Mouse (Mus musculus) heart, embryonic 14.5 days (tissue): ENCODE data around the gene Ccl3. TPM values are rescaled to one million over a fixed set of nuclear protein-coding genes. Genes with fewer than 3 reads are reported as not detected.

Source experiments
- ATAC-seq: fragments of 200-750 bp; cut with Nextera tagmentation; 2 replicates; pipeline ENCODE4 v1.8.0; 2017; ENCODE audit warnings: low read depth, moderate TSS enrichment; ENCODE audit not compliant: insufficient number of reproducible peaks, insufficient read depth, low FRiP score
- H3K27ac ChIP-seq, 2 experiments: fragments of 200-500 bp in 1 of 2; fragments of 300-500 bp in 1 of 2; sonication (generic) in 1 of 2; replicated peaks in 1 of 2; 2 replicates each; pipeline ENCODE4 v1.5.1; 2012 to 2014; ENCODE audit warnings: low read depth in 2 of 2, low read length in 2 of 2, control low read depth in 1 of 2, mild to moderate bottlenecking in 1 of 2, mixed read lengths in 1 of 2; ENCODE audit not compliant: control insufficient read depth in 1 of 2, insufficient read depth in 1 of 2
- H3K27me3 ChIP-seq: fragments of 300-500 bp; sonication (generic); 2 replicates; pipeline ENCODE4 v1.6.1; 2014; ENCODE audit warnings: mild to moderate bottlenecking, low read length, control low read depth; ENCODE audit not compliant: control insufficient read depth, insufficient read depth
- H3K36me3 ChIP-seq: fragments of 300-500 bp; sonication (generic); 2 replicates; pipeline ENCODE4 v1.6.1; 2014; ENCODE audit warnings: mild to moderate bottlenecking, control low read depth, low read length, mixed read lengths; ENCODE audit not compliant: control insufficient read depth, insufficient read depth
- H3K4me1 ChIP-seq, 2 experiments: fragments of 200-500 bp in 1 of 2; fragments of 300-500 bp in 1 of 2; sonication (generic) in 1 of 2; 2 replicates each; pipeline ENCODE4 v1.6.1; 2012 to 2014; ENCODE audit warnings: low read length in 2 of 2, control low read depth in 1 of 2, mixed read lengths in 1 of 2; ENCODE audit not compliant: control insufficient read depth in 2 of 2, insufficient read depth in 2 of 2
- H3K4me2 ChIP-seq: fragments of 300-500 bp; sonication (generic); 2 replicates; pipeline ENCODE4 v1.6.1; 2014; ENCODE audit warnings: mild to moderate bottlenecking, low read length
- H3K4me3 ChIP-seq, 2 experiments: fragments of 200-500 bp in 1 of 2; fragments of 300-500 bp in 1 of 2; sonication (generic) in 1 of 2; 2 replicates each; pipeline ENCODE4 v1.5.1; 2012 to 2014; ENCODE audit warnings: low read length in 2 of 2, mild to moderate bottlenecking in 2 of 2, control low read depth in 1 of 2, low read depth in 1 of 2, moderate library complexity in 1 of 2; ENCODE audit not compliant: control insufficient read depth in 1 of 2, insufficient read depth in 1 of 2
- H3K9ac ChIP-seq: fragments of 300-500 bp; sonication (generic); 2 replicates; pipeline ENCODE4 v1.6.1; 2014; ENCODE audit warnings: mild to moderate bottlenecking, low read length
- H3K9me3 ChIP-seq: fragments of 300-500 bp; sonication (generic); 2 replicates; pipeline ENCODE4 v1.6.1; 2016; ENCODE audit warnings: low read length, control low read depth; ENCODE audit not compliant: control insufficient read depth
- WGBS: fragments of 180-500 bp; shearing (Covaris S2); extraction: QIAGEN DNeasy Blood & Tissue Kit; methylation state at CpG from one replicate; pipeline ENCODE4 v1.1.7; 2014; 5-methylcytosine and 5-hydroxymethylcytosine counted together
- polyA plus RNA-seq: library from polyadenylated mRNA; unstranded; fragments of >200 nt; fragmentation: Nextera tagmentation; extraction: Ambion mirVana; gene quantifications from 2 replicates; pipeline ENCODE4 v1.2.1, GENCODE M21; 2014

Ccl3 gene
- polyA plus RNA-seq, 1 experiment from 2014 or later, result 0.92 TPM

- H3K27ac ChIP-seq, result no peak overlapping the region
- H3K9ac ChIP-seq, result no peak overlapping the region
- H3K36me3 ChIP-seq, result no peaks in the 10 kb centered on the region
- ATAC-seq, result no peak
- no peak overlapping the region for H3K4me3 ChIP-seq
- H3K9me3 ChIP-seq, result no peaks in the 10 kb centered on the region
- no peaks in the 10 kb centered on the region for H3K27me3 ChIP-seq
- no peaks in the 10 kb centered on the region for H3K4me1 ChIP-seq
- 79% methylated on average over 3 of the region's 3 CpGs for WGBS
- H3K4me2 ChIP-seq, result no peak overlapping the region
Observed at GRCm38 (mm10) chr11:83623586-83623985, 25.6 kb downstream of the Ccl3 start.

GRCm38 (mm10) chr11:83619037-83619436 is 30.1 kb downstream of the Ccl3 start:
- Histone ChIP-seq H3K27me3 (no peaks in the 10 kb centered on the region), H3K27ac (no peak overlapping the region), H3K4me2 (no peak overlapping the region), H3K4me1 (no peaks in the 10 kb centered on the region), H3K9me3 (no peaks in the 10 kb centered on the region), H3K4me3 (no peak overlapping the region), H3K36me3 (no peaks in the 10 kb centered on the region), H3K9ac (no peak overlapping the region)
- no peak for ATAC-seq
- WGBS, result 91% methylated on average over 1 of the region's 1 CpGs

GRCm38 (mm10) chr11:83618238-83618637 is 30.9 kb downstream of the Ccl3 start:
- no peak overlapping the region for H3K9ac ChIP-seq
- no peaks in the 10 kb centered on the region for H3K4me1 ChIP-seq
- no peak overlapping the region for H3K4me2 ChIP-seq
- H3K27ac ChIP-seq, result no peak overlapping the region
- H3K36me3 ChIP-seq, result no peaks in the 10 kb centered on the region
- H3K27me3 ChIP-seq, result no peaks in the 10 kb centered on the region
- no peaks in the 10 kb centered on the region for H3K9me3 ChIP-seq
- WGBS, result 68% methylated on average over 5 of the region's 5 CpGs
- no peak for ATAC-seq
- no peak overlapping the region for H3K4me3 ChIP-seq

- Histone ChIP-seq H3K4me1 (no peaks in the 10 kb centered on the region), H3K27me3 (no peaks in the 10 kb centered on the region), H3K27ac (no peak overlapping the region), H3K4me2 (no peak overlapping the region), H3K4me3 (no peak overlapping the region), H3K36me3 (no peaks in the 10 kb centered on the region), H3K9me3 (no peaks in the 10 kb centered on the region), H3K9ac (no peak overlapping the region)
- ATAC-seq, result no peak
- 79% methylated on average over 1 of the region's 1 CpGs for WGBS
Observed at GRCm38 (mm10) chr11:83616586-83616985, 32.6 kb downstream of the Ccl3 start.

- no peaks in the 10 kb centered on the region for H3K4me1 ChIP-seq
- no peak overlapping the region for H3K9ac ChIP-seq
- no peak for ATAC-seq
- no peaks in the 10 kb centered on the region for H3K27me3 ChIP-seq
- no peak overlapping the region for H3K4me3 ChIP-seq
- 51% methylated on average over 2 of the region's 2 CpGs for WGBS
- no peaks in the 10 kb centered on the region for H3K9me3 ChIP-seq
- H3K36me3 ChIP-seq, result no peaks in the 10 kb centered on the region
- no peak overlapping the region for H3K27ac ChIP-seq
- no peak overlapping the region for H3K4me2 ChIP-seq
Observed at GRCm38 (mm10) chr11:83610900-83611299, 38.3 kb downstream of the Ccl3 start.

- no peak overlapping the region for H3K9ac ChIP-seq
- no peaks in the 10 kb centered on the region for H3K4me1 ChIP-seq
- no peaks in the 10 kb centered on the region for H3K27me3 ChIP-seq
- 29% methylated on average over 1 of the region's 1 CpGs for WGBS
- no peak overlapping the region for H3K27ac ChIP-seq
- H3K4me3 ChIP-seq, result no peak overlapping the region
- no peaks in the 10 kb centered on the region for H3K9me3 ChIP-seq
- H3K4me2 ChIP-seq, result no peak overlapping the region
- no peak for ATAC-seq
- H3K36me3 ChIP-seq, result no peaks in the 10 kb centered on the region
Observed at GRCm38 (mm10) chr11:83606396-83606795, 42.8 kb downstream of the Ccl3 start.

- WGBS, result 84% methylated on average over 3 of the region's 3 CpGs
- H3K27ac ChIP-seq, result no peak overlapping the region
- no peak overlapping the region for H3K4me3 ChIP-seq
- no peaks in the 10 kb centered on the region for H3K4me1 ChIP-seq
- H3K9me3 ChIP-seq, result no peaks in the 10 kb centered on the region
- no peaks in the 10 kb centered on the region for H3K27me3 ChIP-seq
- no peaks in the 10 kb centered on the region for H3K36me3 ChIP-seq
- H3K9ac ChIP-seq, result no peak overlapping the region
- no peak for ATAC-seq
- H3K4me2 ChIP-seq, result no peak overlapping the region
Observed at GRCm38 (mm10) chr11:83605535-83605934, 43.6 kb downstream of the Ccl3 start.

GRCm38 (mm10) chr11:83604698-83605097 is 44.5 kb downstream of the Ccl3 start:
- Histone ChIP-seq H3K9me3 (no peaks in the 10 kb centered on the region), H3K36me3 (no peaks in the 10 kb centered on the region), H3K27ac (no peak overlapping the region), H3K9ac (no peak overlapping the region), H3K4me3 (no peak overlapping the region), H3K4me2 (no peak overlapping the region), H3K4me1 (no peaks in the 10 kb centered on the region), H3K27me3 (no peaks in the 10 kb centered on the region)
- 73% methylated on average over 4 of the region's 4 CpGs for WGBS
- ATAC-seq, result no peak
